Mouse (Mus musculus): ENCODE measurements around the gene Ube2r2. TPM values are rescaled to one million over a fixed set of nuclear protein-coding genes. Genes with fewer than 3 reads are reported as not detected.

Gene Ube2r2
- total and polyA plus RNA-seq, 3 experiments = 30.4 to 90.9 (median 38.9) TPM

DNA sequence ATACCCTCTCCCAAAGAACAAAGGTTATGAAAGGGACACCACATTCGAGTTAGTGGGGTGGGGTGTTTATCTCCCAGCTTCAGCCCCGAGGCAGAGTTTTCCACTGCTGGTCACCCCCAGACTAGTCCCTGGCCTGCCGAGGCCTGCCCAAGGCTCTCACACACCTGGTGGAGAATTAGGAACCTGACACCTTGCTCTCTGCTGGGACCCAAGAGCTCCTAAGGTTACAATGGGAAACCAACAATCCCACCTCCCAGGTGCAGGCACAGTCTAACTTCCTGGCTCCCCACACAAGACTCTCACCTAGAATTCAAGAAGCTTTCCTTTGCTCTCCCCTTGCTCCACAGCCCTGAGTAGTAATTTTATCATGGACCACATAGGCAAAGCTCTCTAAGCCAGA is 18.7 kb upstream of the Ube2r2 start:
- H3K36me3 ChIP-seq (replicated peaks in 1 of 2; ENCODE audit: control insufficient read depth in 1 of 2, insufficient read depth in 1 of 2, low read length in 1 of 2) = peaks cover 81 to 93% of the 10 kb centered on the region in 2 experiments
- H3K79me2 ChIP-seq (replicated peaks; ENCODE audit: control insufficient read depth, extremely low read depth, insufficient read depth, poor library complexity, severe bottlenecking) = no peaks in the 10 kb centered on the region
- TF ChIP-seq ZNF384 (IDR thresholded peaks at IDR 0.05; ENCODE audit: low read depth, low read length) (no peak), MEF2A (IDR thresholded peaks at IDR 0.05; ENCODE audit: borderline replicate concordance, low read depth, low read length) (no peak), JUND (conservative IDR thresholded peaks at IDR 0.05; ENCODE audit: low read depth, low read length) (no peak), TCF12 (IDR thresholded peaks at IDR 0.05; ENCODE audit: low read depth, low read length) (no peak), CHD2 (IDR thresholded peaks at IDR 0.05; ENCODE audit: low read length) (no peak), ELF1 (IDR thresholded peaks at IDR 0.05; ENCODE audit: low read depth, low read length) (no peak), ETS1 (conservative IDR thresholded peaks at IDR 0.05; ENCODE audit: low read depth, low read length) (no peak), E2F4 (IDR thresholded peaks at IDR 0.05; ENCODE audit: insufficient replicate concordance, low read depth, low read length) (no peak), SMC3 (IDR thresholded peaks at IDR 0.05; ENCODE audit: low read depth, low read length) (no peak), CHD1 (IDR thresholded peaks at IDR 0.05; ENCODE audit: low read depth, low read length) (no peak), ZC3H11A (IDR thresholded peaks at IDR 0.05; ENCODE audit: low read depth, low read length) (no peak), MXI1 (IDR thresholded peaks at IDR 0.05; ENCODE audit: low read depth, low read length) (no peak), IRF4 (IDR thresholded peaks at IDR 0.05; ENCODE audit: low read depth, low read length) (no peak), GABPA (IDR thresholded peaks at IDR 0.05; ENCODE audit: insufficient replicate concordance, low read depth, low read length) (no peak)
- H3K4me3 ChIP-seq (replicated peaks in 1 of 3; ENCODE audit: low read depth in 2 of 3, low read length in 2 of 3, poor library complexity in 1 of 3) = no peak overlapping the region
- H3K4me2 ChIP-seq (ENCODE audit: insufficient read depth, low read depth, poor library complexity, severe bottlenecking) = no peak overlapping the region
- no peaks in the 10 kb centered on the region for H3K4me1 ChIP-seq (ENCODE audit: control insufficient read depth in 1 of 2, insufficient read depth in 2 of 2)
- no peaks in the 10 kb centered on the region for H3K9me3 ChIP-seq (replicated peaks; ENCODE audit: low read length)
- no peak overlapping the region for H3K27ac ChIP-seq (ENCODE audit: insufficient read depth, low read depth)
- H3K9ac ChIP-seq (ENCODE audit: insufficient read depth, low read depth) = no peak overlapping the region
- no peak for DNase-seq (ENCODE audit: extremely low read depth)
- H3K27me3 ChIP-seq (replicated peaks) = no peaks in the 10 kb centered on the region
- dilution Hi-C loops (cut with MboI; ENCODE audit: extremely low pct_ligation_motif_present, extremely low pct_unique_long_range_greater_than_20kb, low sequenced_read_pairs) = no loop called here
- in situ Hi-C loops (cut with MboI; ENCODE audit: low pct_ligation_motif_present, low pct_unique_long_range_greater_than_20kb, low sequenced_read_pairs) = loop anchor here (5.0 kb wide), 1 partner anchor 55 kb away; no protein-coding TSS in a partner anchor

DNA sequence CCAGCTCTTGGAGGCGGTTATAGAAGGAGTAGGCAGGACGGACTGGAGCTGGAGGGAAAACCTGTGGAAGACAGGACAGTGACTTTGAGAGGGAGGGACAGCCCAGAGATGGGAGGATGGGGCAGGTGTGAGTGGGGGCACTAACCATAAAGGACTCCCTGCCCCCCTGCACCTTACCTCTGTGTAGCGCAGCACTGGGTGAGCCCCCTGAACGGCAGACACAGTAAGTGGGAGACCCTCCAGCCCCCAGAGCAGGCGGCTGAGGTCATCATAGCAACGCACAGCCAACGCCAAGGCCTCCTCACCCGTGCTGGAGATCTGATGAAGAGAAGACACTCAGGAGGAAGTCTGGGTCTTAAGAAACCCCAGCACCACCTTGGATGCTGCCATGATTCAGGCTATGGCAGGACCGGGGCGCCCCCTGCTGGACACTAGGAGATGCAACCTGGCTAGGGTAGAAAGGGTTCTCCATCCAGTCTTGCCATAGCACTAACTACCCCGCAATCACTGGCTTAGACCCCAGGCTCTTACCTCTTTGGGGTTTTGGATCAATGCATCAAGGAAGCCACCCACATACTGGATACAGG is 16.7 kb upstream of the Ube2r2 start:
- in situ Hi-C loops (cut with MboI; ENCODE audit: low pct_ligation_motif_present, low pct_unique_long_range_greater_than_20kb, low sequenced_read_pairs) = loop anchor here (5.0 kb wide), 1 partner anchor 56 kb away; no protein-coding TSS in a partner anchor
- Histone ChIP-seq H3K4me1 (ENCODE audit: control insufficient read depth in 1 of 2, insufficient read depth in 2 of 2) (peaks cover 5 to 7% of the 10 kb centered on the region in 2 experiments; a peak in 3 of 4 replicates), H3K27ac (ENCODE audit: insufficient read depth, low read depth) (no peak overlapping the region), H3K4me2 (ENCODE audit: insufficient read depth, low read depth, poor library complexity, severe bottlenecking) (no peak overlapping the region), H3K4me3 (replicated peaks in 1 of 3; ENCODE audit: low read depth in 2 of 3, low read length in 2 of 3, poor library complexity in 1 of 3) (no peak overlapping the region), H3K79me2 (replicated peaks; ENCODE audit: control insufficient read depth, extremely low read depth, insufficient read depth, poor library complexity, severe bottlenecking) (peaks cover 15% of the 10 kb centered on the region), H3K9ac (ENCODE audit: insufficient read depth, low read depth) (no peak overlapping the region), H3K9me3 (replicated peaks; ENCODE audit: low read length) (no peaks in the 10 kb centered on the region), H3K36me3 (replicated peaks in 1 of 2; ENCODE audit: control insufficient read depth in 1 of 2, insufficient read depth in 1 of 2, low read length in 1 of 2) (peaks cover 88 to 96% of the 10 kb centered on the region in 2 experiments), H3K27me3 (replicated peaks) (no peaks in the 10 kb centered on the region)
- peak; percentile 67 for DNase-seq (ENCODE audit: extremely low read depth)
- dilution Hi-C loops (cut with MboI; ENCODE audit: extremely low pct_ligation_motif_present, extremely low pct_unique_long_range_greater_than_20kb, low sequenced_read_pairs) = no loop called here
- TF ChIP-seq IRF4 (IDR thresholded peaks at IDR 0.05; ENCODE audit: low read depth, low read length) (no peak), MAFK (IDR thresholded peaks at IDR 0.05; ENCODE audit: insufficient replicate concordance, low read length) (no peak), MEF2A (IDR thresholded peaks at IDR 0.05; ENCODE audit: borderline replicate concordance, low read depth, low read length) (no peak), KAT2A (IDR thresholded peaks at IDR 0.05; ENCODE audit: insufficient replicate concordance, low read length) (no peak), RCOR1 (conservative IDR thresholded peaks at IDR 0.05; ENCODE audit: low read depth, low read length) (0 out of 2 replicates have a peak, but pooled peaks have one; percentile 20), HCFC1 (IDR thresholded peaks at IDR 0.05; ENCODE audit: low read depth, low read length) (no peak), EP300 (IDR thresholded peaks at IDR 0.05; ENCODE audit: low read length) (no peak), E2F4 (IDR thresholded peaks at IDR 0.05; ENCODE audit: insufficient replicate concordance, low read depth, low read length) (no peak), BHLHE40 (IDR thresholded peaks at IDR 0.05; ENCODE audit: low read depth, low read length) (no peak), POLR2AphosphoS2 (IDR thresholded peaks at IDR 0.05; ENCODE audit: low read depth, low read length) (no peak), RAD21 (IDR thresholded peaks at IDR 0.05; ENCODE audit: low read depth, low read length) (peak; percentile 65), ZC3H11A (IDR thresholded peaks at IDR 0.05; ENCODE audit: low read depth, low read length) (no peak), PAX5 (IDR thresholded peaks at IDR 0.05; ENCODE audit: low read length) (no peak), SMC3 (IDR thresholded peaks at IDR 0.05; ENCODE audit: low read depth, low read length) (peak; percentile 79), CHD1 (IDR thresholded peaks at IDR 0.05; ENCODE audit: low read depth, low read length) (no peak), SIN3A (IDR thresholded peaks at IDR 0.05; ENCODE audit: low read length) (no peak), USF2 (conservative IDR thresholded peaks at IDR 0.05; ENCODE audit: low read depth, low read length) (no peak), ZMIZ1 (IDR thresholded peaks at IDR 0.05; ENCODE audit: low read depth, low read length) (no peak), UBTF (IDR thresholded peaks at IDR 0.05; ENCODE audit: low read depth, low read length) (no peak), ZNF384 (IDR thresholded peaks at IDR 0.05; ENCODE audit: low read depth, low read length) (no peak), ETS1 (conservative IDR thresholded peaks at IDR 0.05; ENCODE audit: low read depth, low read length) (no peak), USF1 (IDR thresholded peaks at IDR 0.05; ENCODE audit: low read depth, low read length) (no peak), TBP (conservative IDR thresholded peaks at IDR 0.05; ENCODE audit: low read depth, low read length) (no peak), NRF1 (IDR thresholded peaks at IDR 0.05; ENCODE audit: low read depth, low read length) (no peak), MAX (IDR thresholded peaks at IDR 0.05; ENCODE audit: low read length) (no peak)
